Mouse (Mus musculus): ENCODE data around the gene Snx20.
A peak's percentile ranks its signal among the peaks of the same experiment; 100 is the strongest.
"Not testable (repeated sequence)": the region's sequence is repeated elsewhere in the genome, so short reads cannot be mapped to it uniquely, and the experiment has no call there.

Snx20 gene

GRCm38 (mm10) chr8:88635474-88636397 lies at the start of gene Snx20:
Snx20 (minus strand) TSS chr8:88636128.
- DNase-seq (ENCODE audit: low spot score) = no peak

DNA sequence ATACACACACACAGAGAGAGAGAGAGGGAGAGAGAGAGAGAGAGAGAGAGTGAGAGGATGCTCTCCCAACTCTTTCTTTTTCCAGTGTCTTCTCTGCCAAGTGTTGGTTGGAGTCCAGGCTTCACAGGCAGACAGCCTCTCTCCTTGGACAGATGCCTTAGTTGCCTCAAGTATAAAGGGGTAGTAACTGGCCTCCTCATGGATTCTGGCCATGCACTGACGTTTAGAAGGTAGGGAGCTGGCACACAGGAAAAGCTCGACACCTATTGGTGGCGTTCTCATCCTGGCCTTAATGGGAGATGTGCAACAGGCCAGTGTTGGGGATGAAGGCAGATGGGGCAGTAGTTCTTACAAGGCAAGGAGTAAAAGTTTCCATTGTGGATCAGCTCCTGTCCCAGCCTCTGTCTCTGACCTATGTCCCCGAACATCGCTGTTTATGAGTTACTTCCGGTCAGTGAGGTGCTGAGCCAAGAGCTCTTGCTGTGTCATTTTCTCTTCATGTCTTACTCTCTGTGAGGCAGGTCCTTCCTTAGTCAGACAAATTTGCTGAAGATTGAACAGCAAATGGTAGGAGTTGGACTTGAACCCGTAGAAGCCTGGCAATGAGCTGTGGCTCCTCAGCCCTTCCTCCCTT lies 47.8 kb upstream of the Snx20 start:
- DNase-seq (ENCODE audit: low spot score) = no peak

GRCm38 (mm10) chr8:88681046-88681445 lies 45.1 kb upstream of the Snx20 start:
- DNase-seq (ENCODE audit: low spot score) = no peak

- DNase-seq (ENCODE audit: low spot score) = no peak
Observed at GRCm38 (mm10) chr8:88680566-88680965, 44.6 kb upstream of the Snx20 start.

DNA sequence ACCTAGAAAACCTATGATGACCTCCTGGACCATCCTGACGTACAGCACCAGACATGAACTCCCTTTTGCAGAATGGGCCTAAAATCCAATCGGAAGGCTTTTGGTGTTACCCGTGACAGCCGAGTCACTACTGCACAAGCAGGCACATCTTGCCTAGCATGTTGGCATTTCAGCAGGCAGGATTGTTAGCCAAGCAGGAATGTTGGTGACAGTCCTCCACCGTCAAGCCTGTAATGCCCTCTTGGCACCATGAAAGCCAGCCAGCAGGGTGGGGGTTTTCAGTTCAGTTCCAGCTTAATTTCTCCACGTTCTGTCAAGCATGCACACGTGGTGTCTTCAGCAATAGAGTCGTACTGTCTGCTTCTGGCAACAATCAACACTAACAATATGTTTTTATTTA lies 41.1 kb upstream of the Snx20 start:
- DNase-seq (ENCODE audit: low spot score) = no peak

DNA sequence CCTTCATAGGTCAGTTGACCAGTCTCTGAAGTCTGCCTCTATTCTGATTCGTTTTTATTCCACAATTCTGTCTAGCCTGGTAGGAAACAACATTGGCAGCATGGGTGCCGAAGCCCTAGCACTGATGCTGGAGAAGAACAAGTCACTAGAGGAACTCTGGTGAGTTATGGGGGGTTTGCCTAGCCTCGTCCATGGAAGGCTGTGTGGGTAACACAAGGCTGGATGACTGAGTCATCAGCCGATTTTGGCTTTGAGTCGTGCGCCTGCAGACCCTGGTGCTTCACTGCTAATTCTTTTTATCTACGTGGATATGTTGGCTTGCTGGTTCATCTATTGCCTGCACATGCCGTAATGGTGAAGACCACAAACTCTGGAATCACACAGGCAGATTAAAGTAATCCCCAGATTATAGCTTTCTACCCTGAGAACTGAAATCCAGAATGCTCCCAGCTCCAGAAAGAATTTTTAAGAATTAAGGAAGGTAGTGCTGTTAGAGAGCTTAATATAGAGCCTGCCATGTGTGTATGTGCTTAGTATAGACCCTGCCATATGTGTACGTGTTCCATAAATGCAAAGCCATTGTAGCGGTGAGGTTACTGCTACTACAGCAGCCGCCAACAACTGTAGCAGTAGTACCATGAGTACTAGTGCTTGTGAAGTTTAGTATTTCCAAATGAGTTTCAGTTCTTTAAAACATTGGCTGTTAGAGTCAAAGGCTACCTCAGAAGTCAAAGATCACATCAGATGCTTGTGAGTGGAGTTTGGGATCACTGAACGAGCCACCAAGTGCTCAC lies 39.6 kb upstream of the Snx20 start:
- no peak for DNase-seq (ENCODE audit: low spot score)

DNA sequence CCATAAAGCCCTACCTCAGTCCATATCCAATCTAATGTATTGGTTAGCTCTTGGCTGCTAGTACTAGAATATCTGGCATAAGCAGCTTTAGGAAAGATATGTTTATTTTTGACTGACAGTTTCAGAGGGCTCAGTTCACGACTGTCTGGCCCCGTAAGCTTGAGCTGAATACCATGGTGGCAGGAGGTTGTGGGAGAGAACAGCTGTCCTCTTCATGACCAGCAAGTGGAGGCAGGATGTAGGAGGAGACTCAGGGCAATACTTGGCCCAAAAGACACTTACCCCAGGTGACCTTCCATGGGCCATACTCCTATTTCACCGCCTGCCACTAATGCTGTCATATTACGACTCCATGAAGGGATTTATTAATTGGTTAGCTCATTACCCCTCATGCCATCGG lies 37.9 kb upstream of the Snx20 start:
- DNase-seq (ENCODE audit: low spot score) = no peak

DNA sequence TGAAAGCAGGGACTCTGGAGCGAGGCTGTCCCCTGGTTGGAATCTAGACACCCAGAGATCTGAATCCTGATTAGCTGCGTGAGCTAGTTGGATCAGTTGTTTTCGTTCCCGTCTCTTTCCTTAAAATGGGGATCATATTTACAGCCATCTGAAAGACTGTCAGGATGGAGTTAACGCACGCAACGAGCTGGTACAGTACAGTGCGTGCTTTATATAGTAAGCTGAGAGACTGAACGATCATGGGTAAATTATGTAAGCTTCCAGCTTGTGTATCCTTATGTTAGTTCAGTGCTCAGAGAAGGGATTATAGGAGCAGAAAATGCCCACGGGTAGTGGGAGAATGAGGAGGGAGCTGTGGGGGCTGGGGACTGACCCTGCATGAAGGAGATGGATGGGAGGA lies 35.6 kb upstream of the Snx20 start:
- DNase-seq (ENCODE audit: low spot score) = no peak

DNA sequence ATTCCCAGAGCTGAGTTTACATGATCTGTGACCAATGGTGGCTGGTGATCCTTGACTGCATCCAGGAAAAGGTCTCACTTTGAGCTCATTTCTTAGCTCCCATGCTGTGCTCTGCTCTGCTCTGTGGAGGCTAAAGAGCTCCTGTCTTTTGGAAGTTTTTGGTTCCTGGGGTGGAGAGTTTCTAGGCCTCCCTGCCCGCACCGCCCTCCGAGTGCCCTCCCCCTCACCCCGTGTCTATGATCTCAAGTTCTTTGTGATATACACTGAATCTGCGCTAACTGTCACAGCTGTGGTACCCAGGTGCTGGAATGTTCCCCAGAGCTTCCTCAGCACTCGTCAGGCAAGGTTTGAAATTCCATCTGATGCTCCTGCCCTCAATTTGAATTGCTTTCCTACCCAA lies 34.9 kb upstream of the Snx20 start:
- DNase-seq (ENCODE audit: low spot score) = no peak

DNA sequence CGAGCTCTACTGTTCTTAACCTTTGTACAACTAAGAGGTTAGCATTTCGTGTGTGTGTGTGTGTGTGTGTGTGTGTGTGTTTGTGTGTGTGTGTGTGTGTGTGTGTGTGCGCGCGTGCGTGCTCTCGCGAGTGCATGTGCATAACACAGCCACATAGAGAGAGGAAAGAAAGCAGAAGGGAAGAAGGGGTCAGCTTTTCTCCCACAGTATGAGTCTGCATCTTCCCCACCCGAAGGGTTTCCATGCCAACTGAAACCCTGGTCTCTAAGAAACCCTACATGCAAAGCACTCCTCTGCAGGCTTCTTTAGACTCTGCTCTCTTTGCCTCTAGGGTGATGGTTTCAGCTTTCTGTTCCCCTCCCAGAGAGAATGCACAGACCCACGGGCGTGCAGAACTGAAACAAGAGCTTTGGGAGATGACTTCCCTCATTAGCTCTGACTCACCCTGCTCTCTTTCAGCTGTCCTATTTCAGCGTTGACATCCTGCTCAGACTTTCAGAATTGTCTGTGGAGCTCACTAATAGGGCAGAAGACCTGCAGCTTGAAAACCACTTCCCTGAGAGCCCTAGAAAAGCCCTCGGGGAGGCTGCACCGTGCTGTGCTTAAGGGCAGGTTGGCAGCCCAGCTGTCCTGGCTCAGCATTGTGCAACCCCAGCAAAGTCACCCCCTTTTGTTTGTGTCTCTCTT lies 32.6 kb upstream of the Snx20 start:
- peak; percentile 39 for DNase-seq (ENCODE audit: low spot score)

DNA sequence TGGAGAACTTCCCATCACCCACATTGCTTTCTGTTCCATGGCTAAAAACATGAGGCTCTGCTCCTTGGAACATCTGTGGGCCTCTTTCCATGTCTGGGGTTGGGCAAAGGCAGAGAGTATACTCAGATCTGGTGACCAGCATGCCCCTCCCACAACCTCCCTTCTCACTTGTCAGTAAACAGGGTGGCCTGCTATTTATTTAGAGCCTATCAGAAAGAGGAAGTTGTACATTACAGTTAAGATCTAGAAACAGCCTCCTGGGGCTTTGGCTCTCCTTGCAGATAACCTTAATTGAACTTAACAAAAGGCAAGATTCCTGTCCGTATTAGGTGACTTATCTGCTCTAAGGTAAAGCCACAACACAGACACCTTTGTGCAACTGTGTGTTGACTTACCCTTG lies 30.5 kb upstream of the Snx20 start:
- DNase-seq (ENCODE audit: low spot score) = no peak

- DNase-seq (ENCODE audit: low spot score) = no peak
Observed at GRCm38 (mm10) chr8:88664947-88665346, 29.0 kb upstream of the Snx20 start.

GRCm38 (mm10) chr8:88664121-88664520 lies 28.2 kb upstream of the Snx20 start:
- no peak for DNase-seq (ENCODE audit: low spot score)

DNA sequence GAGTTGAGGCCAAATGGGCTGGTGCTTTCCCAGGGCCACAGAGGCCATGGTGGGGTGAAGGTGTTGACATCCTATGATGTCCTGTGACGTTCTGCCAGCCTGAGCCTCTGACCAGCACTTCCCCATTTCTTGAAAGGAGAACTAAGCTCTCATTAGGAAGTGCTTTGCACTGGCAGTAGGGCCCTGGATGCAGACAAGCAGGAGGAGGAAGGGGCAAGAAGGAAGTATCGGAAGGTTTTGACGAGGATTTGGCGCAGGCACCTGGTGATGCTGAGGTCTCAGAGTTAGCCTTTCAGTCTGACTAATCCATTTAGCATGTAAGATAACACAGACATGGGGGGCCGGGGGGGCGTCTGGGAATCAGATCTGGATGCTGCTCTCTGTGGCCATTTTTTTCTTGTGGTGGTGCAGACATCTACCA lies 26.5 kb upstream of the Snx20 start:
- no peak for DNase-seq (ENCODE audit: low spot score)

DNA sequence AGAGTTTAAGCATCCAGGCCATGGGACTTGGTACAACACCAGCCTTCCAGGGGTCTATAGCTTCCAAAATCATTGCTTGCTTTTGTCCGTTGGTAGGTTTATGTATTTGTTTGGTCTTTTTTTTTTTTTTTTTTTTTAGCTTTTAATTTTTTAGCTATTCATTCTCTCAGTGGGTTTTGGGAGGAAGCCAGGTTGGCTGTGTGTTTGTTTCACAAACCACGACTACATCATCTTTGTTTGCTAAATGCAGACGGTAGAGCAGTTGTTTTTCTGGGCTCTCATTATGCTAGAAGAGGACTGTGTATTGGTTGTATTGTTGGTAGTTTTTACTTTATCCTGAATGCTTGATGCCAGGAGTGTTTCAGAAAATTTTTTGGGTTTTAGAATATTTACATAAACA lies 23.9 kb upstream of the Snx20 start:
- DNase-seq (ENCODE audit: low spot score) = no peak

GRCm38 (mm10) chr8:88655334-88655733 lies 19.4 kb upstream of the Snx20 start:
- DNase-seq (ENCODE audit: low spot score) = peak; percentile 37

GRCm38 (mm10) chr8:88651122-88651521 lies 15.2 kb upstream of the Snx20 start:
- not testable (repeated sequence) for DNase-seq (ENCODE audit: low spot score)

GRCm38 (mm10) chr8:88650016-88650708 lies 14.2 kb upstream of the Snx20 start:
- no peak for DNase-seq (ENCODE audit: low spot score)

DNA sequence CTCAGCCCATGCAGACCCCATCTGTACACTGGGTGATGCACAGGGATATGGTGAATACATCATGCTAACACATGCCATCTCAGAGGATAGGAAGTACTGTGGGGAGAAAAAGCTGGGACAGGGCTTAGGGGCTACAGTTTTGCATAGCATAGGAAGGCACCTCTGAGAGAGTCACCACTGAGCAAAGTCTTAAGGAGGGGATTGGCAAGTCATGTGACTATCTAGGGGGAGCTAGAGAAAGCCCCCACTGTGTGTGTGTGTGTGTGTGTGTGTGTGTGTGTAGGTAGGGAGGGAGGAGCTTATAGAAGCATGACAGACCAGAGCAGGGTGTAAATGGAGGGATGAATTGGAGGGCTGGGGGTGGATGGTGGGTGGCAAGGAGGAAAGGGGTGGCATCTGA lies 12.4 kb upstream of the Snx20 start:
- no peak for DNase-seq (ENCODE audit: low spot score)

DNA sequence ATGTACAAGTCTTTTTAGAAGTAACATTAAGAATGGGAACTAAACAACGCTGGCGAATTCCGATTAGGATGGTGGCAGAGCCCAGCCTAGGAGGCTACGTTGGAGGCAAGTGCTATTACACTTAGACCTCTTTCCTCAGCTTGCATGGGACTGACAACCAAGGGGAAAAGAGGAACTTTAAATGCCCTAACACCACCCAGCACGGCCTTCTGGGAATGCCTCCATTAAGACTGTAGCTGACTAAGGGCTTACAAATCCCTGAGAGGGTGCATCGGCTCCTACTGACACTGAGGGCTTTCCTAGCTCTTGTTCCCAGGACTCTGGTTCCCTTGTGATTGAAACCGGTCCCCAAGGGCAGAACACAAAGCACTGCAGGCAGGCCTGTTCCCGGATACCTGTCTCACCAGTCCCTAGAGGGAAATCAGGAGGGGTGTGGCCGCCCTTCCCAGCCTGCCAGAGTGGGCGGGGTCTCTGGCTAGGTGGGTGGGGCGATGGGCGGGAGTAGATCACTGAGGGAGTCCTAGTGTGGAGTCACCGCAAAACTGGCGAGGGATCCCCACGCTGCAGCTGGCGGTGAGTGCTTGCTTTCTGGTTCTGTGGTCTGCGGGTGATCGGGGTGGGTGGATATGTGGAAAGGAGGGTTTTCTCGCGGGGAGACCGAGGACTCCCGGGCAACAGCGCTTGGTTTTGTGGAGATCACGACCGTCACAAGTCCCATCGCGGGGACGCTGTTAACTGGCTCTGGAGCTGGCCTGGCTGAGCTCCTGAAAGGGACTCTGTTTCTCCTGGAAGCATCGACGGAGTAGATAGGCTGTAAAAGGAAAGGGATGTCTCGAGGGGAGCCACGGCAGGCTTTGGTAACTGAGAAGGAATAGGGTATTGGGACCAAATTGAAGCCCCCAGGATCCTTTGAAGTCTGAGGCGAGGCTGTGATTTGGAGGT lies 11.2 kb upstream of the Snx20 start, which contains the start of gene Nod2:
Nod2 (plus strand) TSS at position 479 of the 942 bp plus-strand sequence.
- no peak for DNase-seq (ENCODE audit: low spot score)

Data from layer of hippocampus, adult 9-10 months (tissue).